Mouse (Mus musculus) stomach, postnatal 0 days (tissue): ENCODE measurements at regions not wholly inside any gene's neighbourhood (a gene's known extent, or its start where the extent isn't known, plus 50 kb on each side); places are given as distances from the start of the nearest gene placed in this dataset.

Source experiments
- ATAC-seq: fragments of 200-750 bp; cut with Nextera tagmentation; 2 replicates; pipeline ENCODE4 v1.8.0; 2017; ENCODE audit not compliant: low FRiP score, low TSS enrichment
- DNase-seq: peaks from one replicate; pipeline ENCODE4 v3.0.0-alpha.2; 2016; ENCODE audit warnings: low spot score
- H3K27ac ChIP-seq: fragments of 300-500 bp; sonication (generic); replicated peaks from 2 replicates; pipeline ENCODE4 v1.5.1; 2014; ENCODE audit warnings: mild to moderate bottlenecking, control low read depth
- H3K27me3 ChIP-seq: fragments of 300-500 bp; sonication (generic); 2 replicates; pipeline ENCODE4 v1.6.1; 2014; ENCODE audit warnings: low read length; ENCODE audit not compliant: control insufficient read depth, insufficient read depth
- H3K36me3 ChIP-seq: fragments of 300-500 bp; sonication (generic); 2 replicates; pipeline ENCODE4 v1.6.1; 2014; ENCODE audit warnings: low read length, mixed read lengths; ENCODE audit not compliant: control insufficient read depth, insufficient read depth
- H3K4me1 ChIP-seq: fragments of 300-500 bp; sonication (generic); replicated peaks from 2 replicates; pipeline ENCODE4 v1.6.1; 2014; ENCODE audit warnings: antibody characterized with exemption; ENCODE audit not compliant: control insufficient read depth, insufficient read depth
- H3K4me2 ChIP-seq: fragments of 300-500 bp; sonication (generic); replicated peaks from 2 replicates; pipeline ENCODE4 v1.6.1; 2014; ENCODE audit warnings: low read depth, mild to moderate bottlenecking, control low read depth, moderate library complexity
- H3K4me3 ChIP-seq: fragments of 300-500 bp; sonication (generic); 2 replicates; pipeline ENCODE4 v1.5.1; 2014; ENCODE audit warnings: low read depth, low read length, control low read depth
- H3K9ac ChIP-seq: fragments of 300-500 bp; sonication (generic); 2 replicates; pipeline ENCODE4 v1.6.1; 2014; ENCODE audit warnings: mild to moderate bottlenecking, low read length, control low read depth, mixed read lengths
- H3K9me3 ChIP-seq: fragments of 300-500 bp; sonication (generic); 2 replicates; pipeline ENCODE4 v1.6.1; 2016; ENCODE audit warnings: low read length; ENCODE audit not compliant: control insufficient read depth
- CTCF ChIP-seq: IDR thresholded peaks from 2 replicates; pipeline ENCODE4 v1.5.1; 2016; ENCODE audit warnings: antibody characterized with exemption, low read depth, mild to moderate bottlenecking, moderate library complexity
- EP300 ChIP-seq: optimal IDR thresholded peaks from 2 replicates; pipeline ENCODE3; 2016; ENCODE audit warnings: antibody characterized with exemption
- WGBS: fragments of 180-500 bp; shearing (Covaris S2); extraction: QIAGEN DNeasy Blood & Tissue Kit; methylation state at CpG from one replicate; pipeline ENCODE4 v1.1.7; 2014; 5-methylcytosine and 5-hydroxymethylcytosine counted together

GRCm38 (mm10) chr8:103370394-103370793, 585.0 kb upstream of the Cdh11 start:
- WGBS: 45% methylated on average over 2 of the region's 2 CpGs
- TF ChIP-seq CTCF (no peak), EP300 (no peak)
- H3K36me3 ChIP-seq: no peaks in the 10 kb centered on the region
- no peaks in the 10 kb centered on the region for H3K9me3 ChIP-seq
- no peaks in the 10 kb centered on the region for H3K4me1 ChIP-seq
- ATAC-seq (no peak), DNase-seq (no peak)
- H3K27ac ChIP-seq: no peak overlapping the region
- H3K9ac ChIP-seq: no peak overlapping the region
- H3K27me3 ChIP-seq: no peaks in the 10 kb centered on the region
- no peak overlapping the region for H3K4me2 ChIP-seq
- H3K4me3 ChIP-seq: no peak overlapping the region

- no peaks in the 10 kb centered on the region for H3K4me1 ChIP-seq
- H3K9ac ChIP-seq: no peak overlapping the region
- WGBS: 56% methylated on average over 1 of the region's 1 CpGs
- H3K9me3 ChIP-seq: no peaks in the 10 kb centered on the region
- H3K4me2 ChIP-seq: no peak overlapping the region
- ATAC-seq: no peak
- no peaks in the 10 kb centered on the region for H3K27me3 ChIP-seq
- no peak overlapping the region for H3K4me3 ChIP-seq
- no peaks in the 10 kb centered on the region for H3K36me3 ChIP-seq
- H3K27ac ChIP-seq: no peak overlapping the region
- no peak for TF ChIP-seq CTCF
- no peak for TF ChIP-seq EP300
- no peak for DNase-seq
Measured at GRCm38 (mm10) chr8:103373007-103373406, 587.6 kb upstream of the Cdh11 start.

GRCm38 (mm10) chr8:103374151-103374550, 588.7 kb upstream of the Cdh11 start:
- H3K4me2 ChIP-seq: no peak overlapping the region
- TF ChIP-seq EP300 (no peak), CTCF (no peak)
- no peak overlapping the region for H3K4me3 ChIP-seq
- no peak overlapping the region for H3K9ac ChIP-seq
- H3K4me1 ChIP-seq: no peaks in the 10 kb centered on the region
- H3K27me3 ChIP-seq: no peaks in the 10 kb centered on the region
- H3K27ac ChIP-seq: no peak overlapping the region
- no peaks in the 10 kb centered on the region for H3K9me3 ChIP-seq
- no peaks in the 10 kb centered on the region for H3K36me3 ChIP-seq
- WGBS: 55% methylated on average over 4 of the region's 4 CpGs
- ATAC-seq (no peak), DNase-seq (no peak)

- no peaks in the 10 kb centered on the region for H3K27me3 ChIP-seq
- no peaks in the 10 kb centered on the region for H3K36me3 ChIP-seq
- WGBS: 21% methylated on average over 3 of the region's 3 CpGs
- no peak overlapping the region for H3K9ac ChIP-seq
- H3K27ac ChIP-seq: no peak overlapping the region
- no peak overlapping the region for H3K4me3 ChIP-seq
- no peak overlapping the region for H3K4me2 ChIP-seq
- ATAC-seq: no peak
- no peak for TF ChIP-seq CTCF
- no peak for TF ChIP-seq EP300
- H3K9me3 ChIP-seq: no peaks in the 10 kb centered on the region
- DNase-seq: no peak
- H3K4me1 ChIP-seq: no peaks in the 10 kb centered on the region
Measured at GRCm38 (mm10) chr8:103378545-103378944, 593.1 kb upstream of the Cdh11 start.

- no peaks in the 10 kb centered on the region for H3K9me3 ChIP-seq
- H3K4me3 ChIP-seq: no peak overlapping the region
- DNase-seq (no peak), ATAC-seq (no peak)
- H3K9ac ChIP-seq: no peak overlapping the region
- no peak overlapping the region for H3K4me2 ChIP-seq
- H3K4me1 ChIP-seq: no peaks in the 10 kb centered on the region
- H3K27ac ChIP-seq: no peak overlapping the region
- TF ChIP-seq EP300: no peak
- H3K36me3 ChIP-seq: no peaks in the 10 kb centered on the region
- 69% methylated on average over 3 of the region's 3 CpGs for WGBS
- no peaks in the 10 kb centered on the region for H3K27me3 ChIP-seq
Measured at GRCm38 (mm10) chr8:103381575-103381974, 596.1 kb upstream of the Cdh11 start.

- Histone ChIP-seq H3K4me3 (no peak overlapping the region), H3K27ac (no peak overlapping the region), H3K9ac (no peak overlapping the region), H3K9me3 (no peaks in the 10 kb centered on the region), H3K4me1 (no peaks in the 10 kb centered on the region), H3K4me2 (no peak overlapping the region), H3K27me3 (no peaks in the 10 kb centered on the region), H3K36me3 (no peaks in the 10 kb centered on the region)
- TF ChIP-seq CTCF: no peak
- no peak for TF ChIP-seq EP300
- WGBS: 76% methylated on average over 6 of the region's 6 CpGs
- DNase-seq (no peak), ATAC-seq (no peak)
Measured at GRCm38 (mm10) chr8:103391359-103391758, 605.9 kb upstream of the Cdh11 start.
